Mouse (Mus musculus) testis, adult 2 months (tissue): Measurements from ENCODE around the gene Nlrc5. TPM values are rescaled to one million over a fixed set of nuclear protein-coding genes. Genes with fewer than 3 reads are reported as not detected.

Source experiments
- H3K27ac ChIP-seq: fragments of 200-500 bp; 2 replicates; pipeline ENCODE4 v1.5.1; 2012; ENCODE audit warnings: low read depth, low read length; ENCODE audit not compliant: control insufficient read depth, insufficient read depth
- H3K27me3 ChIP-seq: fragments of 200-500 bp; 2 replicates; pipeline ENCODE4 v1.6.1; 2012; ENCODE audit warnings: mild to moderate bottlenecking, low read length, moderate library complexity; ENCODE audit not compliant: control insufficient read depth, insufficient read depth
- H3K36me3 ChIP-seq: fragments of 200-500 bp; 2 replicates; pipeline ENCODE4 v1.6.1; 2012; ENCODE audit warnings: mild to moderate bottlenecking, low read length; ENCODE audit not compliant: control insufficient read depth, insufficient read depth
- H3K4me1 ChIP-seq: fragments of 200-500 bp; 2 replicates; pipeline ENCODE4 v1.6.1; 2012; ENCODE audit warnings: low read length; ENCODE audit not compliant: control insufficient read depth, insufficient read depth
- H3K4me3 ChIP-seq: fragments of 200-500 bp; 2 replicates; pipeline ENCODE4 v1.5.1; 2012; ENCODE audit warnings: low read depth, mild to moderate bottlenecking, low read length, moderate library complexity, mixed read lengths; ENCODE audit not compliant: control insufficient read depth
- CTCF ChIP-seq: fragments of 200-500 bp; IDR thresholded peaks from 2 replicates; pipeline ENCODE4 v1.5.1; 2012; ENCODE audit warnings: low read depth, mild to moderate bottlenecking, inconsistent platforms, low read length, moderate library complexity; ENCODE audit not compliant: control insufficient read depth, insufficient read depth, insufficient replicate concordance
- POLR2A ChIP-seq: fragments of 200-500 bp; IDR thresholded peaks from 2 replicates; pipeline ENCODE4 v1.6.1; 2012; ENCODE audit warnings: low read depth, mild to moderate bottlenecking, inconsistent platforms, low read length, moderate library complexity; ENCODE audit not compliant: control insufficient read depth
- polyA plus RNA-seq: library from polyadenylated mRNA; depleted of rRNA; stranded (reverse); fragments of >200 nt; gene quantifications from 2 replicates; pipeline ENCODE4 v1.2.3, GENCODE M21; 2012

Gene Nlrc5
- polyA plus RNA-seq, 1 experiment = 7.3 TPM

DNA sequence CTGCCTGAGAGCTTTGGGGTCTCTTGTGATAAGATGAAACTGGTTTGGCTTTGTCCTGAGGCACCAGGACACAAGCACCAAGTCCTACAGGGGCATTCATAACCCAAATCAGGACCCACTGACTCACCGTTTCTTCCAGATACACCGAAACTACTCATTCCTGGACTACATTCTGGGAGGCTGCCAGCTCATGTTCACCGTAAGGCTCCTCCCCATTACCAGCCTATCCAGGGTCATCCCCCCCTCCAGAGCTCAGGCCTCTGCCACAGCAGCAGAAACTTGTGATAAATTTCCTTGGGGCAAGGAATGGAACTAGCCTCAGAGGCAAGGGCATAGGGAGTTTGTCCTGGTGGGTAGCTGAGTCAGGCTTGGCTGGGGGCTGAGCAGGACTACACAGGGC is 123.1 kb downstream of the Nlrc5 start:
- no peak overlapping the region for H3K4me3 ChIP-seq
- TF ChIP-seq CTCF (no peak), POLR2A (no peak)
- H3K27ac ChIP-seq = no peak overlapping the region
- peaks cover 3% of the 10 kb centered on the region for H3K4me1 ChIP-seq
- no peaks in the 10 kb centered on the region for H3K36me3 ChIP-seq
- no peaks in the 10 kb centered on the region for H3K27me3 ChIP-seq

DNA sequence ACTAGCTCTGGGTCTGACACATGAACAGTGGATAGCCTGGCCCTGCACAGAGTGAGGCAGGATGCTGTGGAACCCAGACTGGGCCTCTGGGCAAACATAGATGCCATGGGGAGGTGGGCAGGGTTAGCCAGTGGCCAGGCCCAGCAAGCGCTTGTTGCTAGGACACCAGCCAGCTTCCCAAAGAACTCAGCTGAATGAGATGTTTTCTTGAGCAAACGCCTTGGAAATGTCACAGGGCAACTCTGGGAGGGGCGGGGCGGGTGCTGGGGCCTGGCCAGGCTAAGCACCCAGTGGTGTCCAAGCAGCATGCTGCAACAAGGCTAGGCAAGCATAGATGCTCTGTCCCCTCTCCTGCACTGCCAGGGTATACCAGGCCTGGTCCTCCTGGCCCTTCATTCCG is 127.1 kb downstream of the Nlrc5 start:
- no peak for TF ChIP-seq POLR2A
- no peak for TF ChIP-seq CTCF
- H3K4me1 ChIP-seq = no peaks in the 10 kb centered on the region
- H3K36me3 ChIP-seq = no peaks in the 10 kb centered on the region
- no peaks in the 10 kb centered on the region for H3K27me3 ChIP-seq
- no peak overlapping the region for H3K27ac ChIP-seq
- H3K4me3 ChIP-seq = no peak overlapping the region

DNA sequence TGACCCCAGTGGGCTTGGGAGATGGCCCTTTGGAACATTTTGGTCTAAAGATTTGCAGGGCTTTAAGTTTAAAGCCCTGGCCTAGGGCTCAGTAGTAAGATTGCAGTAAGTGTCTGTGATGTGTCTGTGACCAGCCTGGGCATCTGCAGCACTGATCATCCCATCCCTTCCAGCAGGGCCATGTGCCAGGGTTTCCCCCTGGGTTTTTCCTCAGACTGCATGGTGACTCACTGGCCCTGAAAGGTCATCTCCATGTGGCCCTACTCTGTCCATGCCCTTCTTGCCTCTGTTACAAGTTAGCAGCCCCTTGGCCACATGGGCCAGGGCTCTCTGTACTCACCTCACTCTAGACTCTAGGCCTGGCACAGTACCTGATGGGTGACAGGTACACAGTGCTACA is 130.3 kb downstream of the Nlrc5 start:
- TF ChIP-seq CTCF (no peak), POLR2A (no peak)
- Histone ChIP-seq H3K27ac (no peak overlapping the region), H3K27me3 (no peaks in the 10 kb centered on the region), H3K36me3 (no peaks in the 10 kb centered on the region), H3K4me3 (no peak overlapping the region), H3K4me1 (no peaks in the 10 kb centered on the region; the same call in none of the 2 replicates)

DNA sequence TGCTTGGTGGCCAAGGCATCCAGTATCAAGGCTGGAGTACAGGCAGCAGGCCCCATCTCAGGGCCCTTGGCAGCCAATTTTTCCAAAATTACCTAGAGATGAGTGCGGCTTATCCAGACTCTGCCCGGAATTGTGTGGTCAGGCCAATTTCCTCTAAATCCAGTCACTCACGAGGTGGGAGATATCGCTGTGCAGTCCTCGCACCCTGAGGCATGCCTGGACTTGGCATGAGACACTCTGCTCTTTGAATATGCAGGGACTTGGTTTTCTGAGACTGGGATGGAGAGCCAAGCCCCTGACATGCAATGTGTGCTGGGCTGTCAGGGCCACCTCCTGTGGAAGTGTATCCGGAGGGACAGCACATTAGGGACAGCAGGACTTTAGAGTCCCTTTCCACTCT is 131.9 kb downstream of the Nlrc5 start:
- Histone ChIP-seq H3K4me1 (no peaks in the 10 kb centered on the region; the same call in none of the 2 replicates), H3K27me3 (no peaks in the 10 kb centered on the region), H3K36me3 (no peaks in the 10 kb centered on the region), H3K27ac (no peak overlapping the region), H3K4me3 (no peak overlapping the region)
- TF ChIP-seq CTCF = no peak
- no peak for TF ChIP-seq POLR2A

DNA sequence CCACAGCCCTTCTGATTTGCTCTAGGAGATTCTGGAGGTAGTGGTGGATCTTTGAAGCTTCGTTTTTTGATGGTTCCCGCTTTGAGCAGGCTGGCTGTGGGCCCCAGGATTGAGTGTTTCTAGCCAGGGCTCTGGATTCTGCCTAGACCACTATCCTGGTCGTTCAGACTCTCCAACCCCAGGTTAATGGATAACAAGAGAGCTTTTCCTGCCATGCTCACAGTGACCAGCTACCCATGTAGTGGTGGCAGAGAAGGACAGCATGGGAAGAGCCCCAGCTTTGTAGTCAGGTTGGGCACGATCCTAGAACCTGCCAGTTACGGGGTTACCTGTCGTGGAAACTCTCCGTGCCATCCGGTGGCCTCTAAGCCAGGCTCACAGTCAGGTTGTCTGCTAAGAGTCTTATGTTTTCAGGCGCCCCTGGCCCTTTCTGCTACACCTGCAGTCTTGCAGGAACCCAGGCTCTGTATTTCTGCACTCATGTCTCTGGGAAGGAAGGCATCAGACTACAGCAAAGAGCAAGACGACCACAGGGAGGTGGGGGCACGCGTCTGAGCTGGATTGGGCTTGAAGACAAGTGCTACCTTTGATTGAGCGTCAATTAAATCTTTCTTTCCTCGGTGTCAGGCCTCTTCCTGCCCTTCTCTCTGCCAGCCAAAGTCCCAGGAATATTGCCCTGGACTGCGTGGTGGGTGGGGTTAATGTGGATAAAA is 132.4 kb downstream of the Nlrc5 start:
- no peak overlapping the region for H3K27ac ChIP-seq

DNA sequence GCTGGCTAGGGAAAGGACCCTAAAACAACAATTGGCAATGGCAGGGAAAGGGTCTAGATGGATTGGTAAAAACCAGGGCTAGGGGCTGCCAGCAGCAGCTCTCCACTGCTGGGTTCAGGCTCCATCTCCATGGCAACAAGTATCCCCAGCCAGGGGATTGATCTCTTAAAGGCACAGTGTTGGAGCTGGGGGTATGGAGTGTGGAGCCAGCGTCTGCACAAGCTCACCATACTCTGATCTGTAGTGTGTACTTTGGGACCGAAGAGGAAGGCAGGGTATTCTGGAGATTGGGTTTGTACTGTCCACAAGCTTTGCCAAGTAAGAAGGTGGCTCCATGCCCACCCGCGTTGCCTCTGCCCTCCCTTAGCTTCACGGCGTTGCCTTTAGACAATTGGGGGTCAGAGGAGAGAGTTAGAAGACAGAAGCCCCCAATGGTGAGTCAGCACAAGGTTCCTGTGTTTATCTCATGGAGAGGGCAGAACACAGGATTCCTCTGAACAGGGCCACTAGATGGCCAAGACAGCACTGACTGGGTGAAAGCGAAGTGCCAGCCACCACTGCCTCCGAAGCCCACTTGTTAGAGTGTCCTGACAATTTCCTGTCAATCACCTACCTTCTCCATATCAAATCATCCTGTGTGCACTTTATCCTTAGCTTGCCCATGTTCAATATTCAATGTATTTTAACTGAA is 133.1 kb downstream of the Nlrc5 start:
- H3K4me1 ChIP-seq = no peaks in the 10 kb centered on the region; the same call in none of the 2 replicates
- H3K4me3 ChIP-seq = peak overlapping the region; percentile 69
- TF ChIP-seq CTCF = no peak
- no peak for TF ChIP-seq POLR2A
- no peak overlapping the region for H3K27ac ChIP-seq
- H3K27me3 ChIP-seq = no peaks in the 10 kb centered on the region
- H3K36me3 ChIP-seq = no peaks in the 10 kb centered on the region

More for the DNA sequence above, 132.4 kb downstream of the Nlrc5 start:
- Histone ChIP-seq H3K4me1 (no peaks in the 10 kb centered on the region; the same call in none of the 2 replicates), H3K4me3 (peak overlapping the region; percentile 69), H3K36me3 (no peaks in the 10 kb centered on the region), H3K27me3 (no peaks in the 10 kb centered on the region)
- TF ChIP-seq CTCF = no peak
- no peak for TF ChIP-seq POLR2A

DNA sequence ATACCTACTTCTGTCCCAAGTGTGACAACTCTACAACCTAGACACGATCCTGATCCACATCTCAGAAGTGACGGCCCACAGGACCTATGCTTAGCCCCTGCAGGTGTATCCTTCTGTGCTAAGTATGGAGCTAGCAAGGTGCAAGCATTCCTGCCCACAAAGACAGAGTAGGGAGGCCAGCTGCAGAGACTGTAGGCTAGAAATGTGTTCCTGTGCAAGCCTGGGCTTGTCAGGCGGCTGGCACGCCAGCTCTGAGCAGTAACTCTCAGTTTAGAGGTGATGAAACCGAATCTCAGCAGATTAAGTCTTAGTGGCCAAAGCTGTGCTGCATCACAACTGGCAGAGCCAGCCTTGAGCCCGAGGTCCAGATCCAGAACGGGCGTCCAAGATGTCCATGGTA is 133.9 kb downstream of the Nlrc5 start:
- Histone ChIP-seq H3K36me3 (no peaks in the 10 kb centered on the region), H3K4me1 (no peaks in the 10 kb centered on the region; the same call in none of the 2 replicates), H3K4me3 (no peak overlapping the region), H3K27me3 (no peaks in the 10 kb centered on the region), H3K27ac (no peak overlapping the region)
- no peak for TF ChIP-seq CTCF
- no peak for TF ChIP-seq POLR2A
